Mouse (Mus musculus): Measurements from ENCODE around the gene Mbip.

DNA sequence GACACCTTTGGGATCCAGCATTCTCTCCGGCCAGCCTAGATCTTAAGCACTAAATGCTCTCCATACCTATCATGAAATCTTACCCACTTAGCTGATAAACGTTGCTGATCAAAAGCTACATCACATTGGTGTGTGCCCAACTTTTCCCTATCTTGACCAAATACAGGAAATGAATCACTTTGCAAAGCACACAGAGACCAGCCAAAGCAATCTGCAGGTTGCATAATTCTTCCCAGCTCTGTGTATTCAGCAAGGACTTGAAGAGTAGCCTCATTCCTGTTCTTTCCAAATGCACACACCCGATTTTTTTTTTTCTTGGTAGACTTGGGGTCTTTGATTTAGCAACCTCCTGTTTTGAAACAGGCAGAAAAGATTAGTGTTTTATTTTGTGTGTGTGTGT lies 57.1 kb downstream of the Mbip start:
- TF ChIP-seq POLR2A (IDR thresholded peaks at IDR 0.05; ENCODE audit: low read depth, low read length) (no peak), CTCF (conservative IDR thresholded peaks at IDR 0.05; ENCODE audit: insufficient read depth, insufficient read length, low read depth, low read length) (no peak)

Measured in kidney, adult 2 months (tissue).